Mouse (Mus musculus) leukemia stem cell, adult 10-12 weeks (primary cell): Measurements from ENCODE around the gene Clec2g. TPM values are rescaled to one million over a fixed set of nuclear protein-coding genes. Genes with fewer than 3 reads are reported as not detected.

ENCODE experiments used
- polyA plus RNA-seq: library from polyadenylated mRNA; stranded (reverse); fragments of >175 nt; gene quantifications from 2 replicates; pipeline ENCODE4 v1.2.3, GENCODE M21; 2012; ENCODE audit warnings: low replicate concordance

Clec2g gene
- not detected in 2 replicates for polyA plus RNA-seq

GRCm38 (mm10) chr6:128934081-128934480 is at the start of gene Clec2g:
Gene Clec2g (plus strand): TSS chr6:128934381.

GRCm38 (mm10) chr6:128887091-128887790 is 46.9 kb upstream of the Clec2g start, which contains the start of gene Clec2i:
Gene Clec2i (plus strand): TSS chr6:128887588.

GRCm38 (mm10) chr6:128890948-128891355 is 43.2 kb upstream of the Clec2g start, which contains the start of gene BC035044:
Gene BC035044 (minus strand): TSS chr6:128891126.

Other genes with a start within 250 kb of the Clec2g start
- gene Klrb1, start 211.3 kb upstream of the Clec2g start, polyA plus RNA-seq: not detected in 2 replicates
- gene Klrb1c, start 145.2 kb upstream of the Clec2g start, polyA plus RNA-seq: 0.15 TPM in 1 of 2 replicates, not detected in the other
- gene Gm44511, start 108.1 kb upstream of the Clec2g start, polyA plus RNA-seq: not detected in 2 replicates
- gene Klrb1b, start 108.0 kb upstream of the Clec2g start, polyA plus RNA-seq: not detected in 2 replicates
- gene Clec2i, start 46.8 kb upstream of the Clec2g start, polyA plus RNA-seq: 0.32 and 0.72 TPM in 2 replicates
- gene BC035044, start 43.3 kb upstream of the Clec2g start, polyA plus RNA-seq: 0.44 and 0.55 TPM in 2 replicates
- 0.25 and 1.1 TPM in 2 replicates for gene Klrb1f, start 111.5 kb downstream of the Clec2g start, polyA plus RNA-seq
- not detected in 2 replicates for gene Clec2e, start 166.5 kb downstream of the Clec2g start, polyA plus RNA-seq
- gene Clec2d, start 246.2 kb downstream of the Clec2g start, polyA plus RNA-seq: 7.9 and 10.7 TPM in 2 replicates